Mouse (Mus musculus) CH12.LX (cell line): Measurements from ENCODE around the gene Grip1. TPM values are rescaled to one million over a fixed set of nuclear protein-coding genes. Genes with fewer than 3 reads are reported as not detected.

Experiments used
- DNase-seq: peaks from one replicate; pipeline ENCODE4 v3.0.0-alpha.2; 2013; ENCODE audit errors: extremely low read depth
- H3K27ac ChIP-seq: 2 replicates; pipeline ENCODE4 v1.5.1; 2012; ENCODE audit warnings: low read depth, mild to moderate bottlenecking, control low read depth, moderate library complexity; ENCODE audit not compliant: insufficient read depth
- H3K27me3 ChIP-seq: replicated peaks from 2 replicates; pipeline ENCODE3; 2012; ENCODE audit warnings: inconsistent platforms
- H3K36me3 ChIP-seq, 2 experiments: replicated peaks in 1 of 2; 2 replicates each; pipeline versions ENCODE3 to v1.6.1; 2012; ENCODE audit warnings: inconsistent platforms in 1 of 2, low read length in 1 of 2, mild to moderate bottlenecking in 1 of 2, mixed read lengths in 1 of 2, moderate library complexity in 1 of 2; ENCODE audit not compliant: control insufficient read depth in 1 of 2, insufficient read depth in 1 of 2
- H3K4me1 ChIP-seq, 2 experiments: 2 replicates each; pipeline ENCODE4 v1.6.1; 2012; ENCODE audit warnings: inconsistent platforms in 1 of 2, moderate library complexity in 1 of 2; ENCODE audit not compliant: insufficient read depth in 2 of 2, control insufficient read depth in 1 of 2
- H3K4me2 ChIP-seq: 2 replicates; pipeline ENCODE4 v1.6.1; 2012; ENCODE audit warnings: low read depth, mild to moderate bottlenecking, control low read depth; ENCODE audit not compliant: poor library complexity, insufficient read depth, severe bottlenecking
- H3K4me3 ChIP-seq, 3 experiments: fragments of 150-350 bp in 1 of 3; sonication (generic) in 1 of 3; replicated peaks in 1 of 3; 2 replicates each; pipeline versions ENCODE3 to v1.5.1; 2011 to 2012; ENCODE audit warnings: low read depth in 2 of 3, low read length in 2 of 3, mild to moderate bottlenecking in 2 of 3, moderate library complexity in 2 of 3, control low read depth in 1 of 3, improper control_type of control experiment in 1 of 3, inconsistent platforms in 1 of 3, mixed read lengths in 1 of 3; ENCODE audit not compliant: poor library complexity in 1 of 3
- H3K79me2 ChIP-seq: replicated peaks from 2 replicates; pipeline ENCODE4 v1.6.1; 2012; ENCODE audit warnings: mild to moderate bottlenecking, moderate library complexity; ENCODE audit not compliant: control insufficient read depth, poor library complexity, insufficient read depth, severe bottlenecking; ENCODE audit errors: extremely low read depth
- H3K9ac ChIP-seq: 2 replicates; pipeline ENCODE4 v1.6.1; 2012; ENCODE audit warnings: low read depth, mild to moderate bottlenecking, control low read depth, moderate library complexity; ENCODE audit not compliant: insufficient read depth
- H3K9me3 ChIP-seq: replicated peaks from 2 replicates; pipeline ENCODE3; 2012; ENCODE audit warnings: low read length, inconsistent platforms, mixed read lengths
- BHLHE40 ChIP-seq: IDR thresholded peaks from 2 replicates; pipeline ENCODE4 v1.6.1; 2011; ENCODE audit warnings: mild to moderate bottlenecking, low read depth, low read length, improper control_type of control experiment
- CHD2 ChIP-seq: IDR thresholded peaks from 2 replicates; pipeline ENCODE4 v1.6.1; 2011; ENCODE audit warnings: low read length, improper control_type of control experiment
- CTCF ChIP-seq, 2 experiments: IDR thresholded peaks in 1 of 2; conservative IDR thresholded peaks in 1 of 2; 2 replicates each; pipeline ENCODE4 v1.5.1; 2011 to 2012; ENCODE audit warnings: low read depth in 2 of 2, low read length in 2 of 2, improper control_type of control experiment in 1 of 2, inconsistent platforms in 1 of 2, mild to moderate bottlenecking in 1 of 2, moderate library complexity in 1 of 2
- E2F4 ChIP-seq: IDR thresholded peaks from 2 replicates; pipeline ENCODE4 v1.6.1; 2011; ENCODE audit warnings: low read depth, low read length, improper control_type of control experiment; ENCODE audit not compliant: insufficient replicate concordance
- ELF1 ChIP-seq: IDR thresholded peaks from 2 replicates; pipeline ENCODE4 v1.6.1; 2014; ENCODE audit warnings: low read depth, mild to moderate bottlenecking, inconsistent platforms, low read length, improper control_type of control experiment
- EP300 ChIP-seq: IDR thresholded peaks from 2 replicates; pipeline ENCODE4 v1.6.1; 2011; ENCODE audit warnings: low read length, improper control_type of control experiment
- ETS1 ChIP-seq: conservative IDR thresholded peaks from 2 replicates; pipeline ENCODE4 v1.6.1; 2012; ENCODE audit warnings: low read depth, mild to moderate bottlenecking, inconsistent platforms, low read length, improper control_type of control experiment, moderate library complexity
- JUN ChIP-seq: IDR thresholded peaks from 2 replicates; pipeline ENCODE4 v1.6.1; 2011; ENCODE audit warnings: low read depth, mild to moderate bottlenecking, low read length, improper control_type of control experiment, moderate library complexity; ENCODE audit not compliant: insufficient read depth
- JUND ChIP-seq: conservative IDR thresholded peaks from 2 replicates; pipeline ENCODE4 v1.6.1; 2011; ENCODE audit warnings: low read depth, low read length, improper control_type of control experiment
- KAT2A ChIP-seq: IDR thresholded peaks from 2 replicates; pipeline ENCODE4 v1.6.1; 2012; ENCODE audit warnings: low read length, improper control_type of control experiment, inconsistent platforms; ENCODE audit not compliant: insufficient replicate concordance
- MAFK ChIP-seq: IDR thresholded peaks from 2 replicates; pipeline ENCODE4 v1.6.1; 2011; ENCODE audit warnings: low read length, improper control_type of control experiment; ENCODE audit not compliant: insufficient replicate concordance
- MAX ChIP-seq: IDR thresholded peaks from 2 replicates; pipeline ENCODE4 v1.6.1; 2011; ENCODE audit warnings: low read length, improper control_type of control experiment
- MAZ ChIP-seq: IDR thresholded peaks from 2 replicates; pipeline ENCODE4 v1.6.1; 2012; ENCODE audit warnings: low read depth, mild to moderate bottlenecking, inconsistent platforms, low read length, improper control_type of control experiment, moderate library complexity
- MEF2A ChIP-seq: IDR thresholded peaks from 2 replicates; pipeline ENCODE4 v1.6.1; 2014; ENCODE audit warnings: low read depth, mild to moderate bottlenecking, inconsistent platforms, low read length, improper control_type of control experiment, borderline replicate concordance
- MYC ChIP-seq: IDR thresholded peaks from 2 replicates; pipeline ENCODE4 v1.6.1; 2011; ENCODE audit warnings: low read depth, mild to moderate bottlenecking, improper control_type of control experiment, low read length
- NELFE ChIP-seq: IDR thresholded peaks from 2 replicates; pipeline ENCODE4 v1.6.1; 2011; ENCODE audit warnings: low read depth, low read length, improper control_type of control experiment
- PAX5 ChIP-seq: IDR thresholded peaks from 2 replicates; pipeline ENCODE4 v1.6.1; 2012; ENCODE audit warnings: low read length, inconsistent platforms, mixed read lengths
- POLR2A ChIP-seq: IDR thresholded peaks from 2 replicates; pipeline ENCODE4 v1.6.1; 2011; ENCODE audit warnings: low read depth, mild to moderate bottlenecking, improper control_type of control experiment, low read length
- RCOR1 ChIP-seq: conservative IDR thresholded peaks from 2 replicates; pipeline ENCODE4 v1.6.1; 2012; ENCODE audit warnings: low read depth, mild to moderate bottlenecking, inconsistent platforms, low read length, improper control_type of control experiment
- SIN3A ChIP-seq: IDR thresholded peaks from 2 replicates; pipeline ENCODE4 v1.6.1; 2012; ENCODE audit warnings: low read length, improper control_type of control experiment, inconsistent platforms
- SMC3 ChIP-seq: IDR thresholded peaks from 2 replicates; pipeline ENCODE4 v1.6.1; 2011; ENCODE audit warnings: low read depth, low read length, improper control_type of control experiment
- USF1 ChIP-seq: IDR thresholded peaks from 2 replicates; pipeline ENCODE4 v1.6.1; 2014; ENCODE audit warnings: low read depth, mild to moderate bottlenecking, inconsistent platforms, low read length, improper control_type of control experiment
- USF2 ChIP-seq: conservative IDR thresholded peaks from 2 replicates; pipeline ENCODE4 v1.6.1; 2011; ENCODE audit warnings: low read depth, low read length, improper control_type of control experiment
- ZC3H11A ChIP-seq: IDR thresholded peaks from 2 replicates; pipeline ENCODE4 v1.6.1; 2012; ENCODE audit warnings: low read depth, mild to moderate bottlenecking, inconsistent platforms, low read length, improper control_type of control experiment
- ZKSCAN1 ChIP-seq: IDR thresholded peaks from 2 replicates; pipeline ENCODE4 v1.6.1; 2012; ENCODE audit warnings: low read depth, inconsistent platforms, low read length, improper control_type of control experiment, borderline replicate concordance
- ZMIZ1 ChIP-seq: IDR thresholded peaks from 2 replicates; pipeline ENCODE4 v1.6.1; 2012; ENCODE audit warnings: low read depth, mild to moderate bottlenecking, inconsistent platforms, low read length, improper control_type of control experiment
- ZNF384 ChIP-seq: IDR thresholded peaks from 2 replicates; pipeline ENCODE4 v1.6.1; 2012; ENCODE audit warnings: low read depth, low read length, improper control_type of control experiment, inconsistent platforms
- dilution Hi-C: fragments of 300-500 bp; cut with MboI; formaldehyde crosslinking; loops from 2 replicates; pipeline ENCODE4 v1.14.3; 2020; ENCODE audit warnings: low sequenced_read_pairs; ENCODE audit not compliant: extremely low pct_unique_long_range_greater_than_20kb, extremely low pct_ligation_motif_present
- in situ Hi-C: fragments of 300-500 bp; cut with MboI; formaldehyde crosslinking; loops from 3 replicates; pipeline ENCODE4 v1.14.3; 2019; ENCODE audit warnings: low sequenced_read_pairs, low pct_ligation_motif_present, low pct_unique_long_range_greater_than_20kb, mixed read lengths
- polyA plus RNA-seq: library from polyadenylated mRNA; unstranded; fragments of >175 nt; gene quantifications from 2 replicates; pipeline ENCODE4 v1.2.1, GENCODE M21; 2012; ENCODE audit warnings: low read depth; ENCODE audit not compliant: insufficient read length
- total RNA-seq, 2 experiments: library from RNA; depleted of rRNA; stranded (reverse); fragments of 300-350 nt in 1 of 2; fragments of >200 nt in 1 of 2; gene quantifications; 2 replicates each; pipeline ENCODE4 v1.2.3; 2012 to 2014

Grip1 gene
- total and polyA plus RNA-seq, 3 experiments: 0.09 to 0.33 (median 0.13) TPM

DNA sequence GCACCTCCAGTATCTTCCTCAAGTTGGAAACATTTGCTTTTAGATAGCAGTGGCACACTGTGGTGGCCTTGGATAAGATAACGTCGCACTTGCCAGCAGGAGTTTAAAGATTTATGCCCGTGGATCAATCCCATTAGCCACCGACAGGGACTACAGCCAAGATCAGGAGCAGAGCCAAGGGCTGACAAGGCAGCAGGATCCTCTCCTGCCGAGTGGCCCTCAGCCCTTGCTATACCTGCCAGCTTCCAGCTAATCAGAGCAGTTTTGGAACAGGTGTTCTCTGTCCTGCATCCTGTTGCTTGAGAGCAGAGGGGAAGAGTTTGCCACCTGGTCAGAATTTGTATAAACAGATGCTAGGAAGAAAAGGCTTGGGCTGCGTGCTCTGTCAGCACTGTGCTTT is 348.8 kb downstream of the Grip1 start:
- DNase-seq: no peak
- no peak for TF ChIP-seq MAFK
- TF ChIP-seq RCOR1: no peak
- no peak for TF ChIP-seq USF2
- TF ChIP-seq NELFE: no peak
- no peak for TF ChIP-seq SIN3A
- TF ChIP-seq JUND: no peak
- TF ChIP-seq PAX5: no peak
- no peak for TF ChIP-seq POLR2A
- no peak for TF ChIP-seq ZNF384
- TF ChIP-seq E2F4: no peak
- no peak for TF ChIP-seq KAT2A
- no peak for TF ChIP-seq MYC
- no peak for TF ChIP-seq EP300
- no peak for TF ChIP-seq USF1
- no peak for TF ChIP-seq MAZ
- TF ChIP-seq CHD2: no peak
- H3K36me3 ChIP-seq: no peaks in the 10 kb centered on the region
- H3K9ac ChIP-seq: no peak overlapping the region
- H3K27me3 ChIP-seq: no peaks in the 10 kb centered on the region
- H3K4me1 ChIP-seq: peaks cover 15 to 41% of the 10 kb centered on the region in 2 experiments
- in situ Hi-C loops: loop anchor here (10.0 kb wide), 2 partner anchors 52 to 322 kb away; no protein-coding TSS in a partner anchor
- no peak overlapping the region for H3K27ac ChIP-seq
- H3K9me3 ChIP-seq: no peaks in the 10 kb centered on the region
- no peak overlapping the region for H3K4me2 ChIP-seq
- H3K4me3 ChIP-seq: no peak overlapping the region
- dilution Hi-C loops: no loop called here
- no peaks in the 10 kb centered on the region for H3K79me2 ChIP-seq

DNA sequence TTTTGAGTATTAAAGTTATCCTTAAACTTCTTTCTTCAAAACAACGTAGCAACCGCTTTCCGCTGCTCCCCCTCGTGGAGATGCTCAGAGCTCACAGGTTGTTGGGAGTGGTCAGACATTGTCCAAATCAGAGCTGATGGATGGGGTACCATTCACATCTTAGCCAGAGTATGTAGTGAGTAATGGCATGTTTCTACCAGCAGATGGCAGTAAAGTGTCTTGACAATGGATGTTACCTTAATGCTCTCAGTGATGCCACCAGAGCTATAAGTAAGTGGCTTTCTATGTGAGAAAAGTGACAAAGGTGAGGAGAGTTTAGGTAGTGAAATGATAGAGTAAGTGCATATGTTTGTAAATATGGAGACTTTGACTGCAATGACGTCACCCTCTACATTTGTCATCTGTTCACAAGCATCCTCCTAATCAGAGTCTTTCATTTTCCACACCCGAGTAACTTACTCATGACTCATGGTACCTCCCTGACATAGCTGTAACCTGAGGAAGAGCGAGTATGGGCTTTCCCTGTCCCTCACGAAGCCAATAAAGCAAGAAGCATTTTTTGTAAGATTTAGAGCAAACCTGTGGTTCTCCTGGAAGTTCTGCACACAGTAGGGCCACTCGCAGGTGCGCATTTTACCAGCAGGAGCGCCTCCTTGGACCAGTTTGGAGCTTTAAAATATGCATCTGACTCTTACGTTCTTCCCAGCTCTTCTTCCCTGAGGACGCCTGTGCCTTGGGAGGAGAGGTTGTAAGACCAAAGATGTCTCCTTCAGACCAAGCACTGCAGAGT is 350.2 kb downstream of the Grip1 start:
- Histone ChIP-seq H3K79me2 (no peaks in the 10 kb centered on the region), H3K36me3 (no peaks in the 10 kb centered on the region), H3K4me3 (no peak overlapping the region), H3K4me2 (peak overlapping the region; percentile 57; the same call in 1 of the 2 replicates), H3K9ac (no peak overlapping the region), H3K4me1 (peaks cover 24 to 55% of the 10 kb centered on the region in 2 experiments), H3K27me3 (no peaks in the 10 kb centered on the region), H3K27ac (peak overlapping the region; percentile 41; the same call in 1 of the 2 replicates), H3K9me3 (no peaks in the 10 kb centered on the region)
- dilution Hi-C loops: no loop called here
- peak; percentile 92 for DNase-seq
- peak; percentile 12; the same call in 1 of the 2 replicates for TF ChIP-seq BHLHE40
- TF ChIP-seq MAX: 0 out of 2 replicates have a peak, but pooled peaks have one; percentile 22
- TF ChIP-seq ELF1: no peak
- TF ChIP-seq ZMIZ1: no peak
- TF ChIP-seq SMC3: peak; percentile 94
- TF ChIP-seq MYC: 0 out of 2 replicates have a peak, but pooled peaks have one; percentile 27
- TF ChIP-seq RCOR1: no peak; the same call in 1 of the 2 replicates
- TF ChIP-seq JUND: peak; percentile 87
- TF ChIP-seq MAFK: no peak
- TF ChIP-seq MEF2A: peak; percentile 56; the same call in 1 of the 2 replicates
- TF ChIP-seq ZC3H11A: peak; percentile 57
- peak; percentile 79 for TF ChIP-seq ETS1
- no peak for TF ChIP-seq NELFE
- TF ChIP-seq CTCF (conservative IDR thresholded peaks at IDR 0.05 in 1 of 2, IDR thresholded peaks at IDR 0.05 in 1 of 2; ENCODE audit: low read depth in 2 of 2, low read length in 2 of 2): peak; percentile 93 to 96
- TF ChIP-seq ZKSCAN1: peak; percentile 95
- peak; percentile 76 for TF ChIP-seq JUN
- in situ Hi-C loops: loop anchor here (10.0 kb wide), 2 partner anchors 51 to 321 kb away; no protein-coding TSS in a partner anchor
